Mouse (Mus musculus) ES-E14 (cell line): ENCODE measurements around the gene Gm17018. TPM values are rescaled to one million over a fixed set of nuclear protein-coding genes. Genes with fewer than 3 reads are reported as not detected.

Source experiments
- DNase-seq: peaks from one replicate; pipeline ENCODE4 v3.0.0-alpha.2; 2013; ENCODE audit warnings: low read depth, low spot score
- H3K27ac ChIP-seq: 2 replicates; pipeline ENCODE4 v1.5.1; 2012; ENCODE audit warnings: low read depth, mild to moderate bottlenecking, low read length, moderate library complexity, mixed read lengths; ENCODE audit not compliant: poor library complexity, insufficient read depth, severe bottlenecking
- H3K36me3 ChIP-seq: 2 replicates; pipeline ENCODE4 v1.6.1; 2012; ENCODE audit warnings: mild to moderate bottlenecking, low read length, moderate library complexity, mixed read lengths; ENCODE audit not compliant: control insufficient read depth, poor library complexity, insufficient read depth, severe bottlenecking
- H3K4me1 ChIP-seq, 2 experiments: fragments of 150-350 bp in 1 of 2; sonication (generic) in 1 of 2; 2 replicates each; pipeline ENCODE4 v1.6.1; 2012; ENCODE audit warnings: low read length in 2 of 2, mild to moderate bottlenecking in 1 of 2, mixed read lengths in 1 of 2; ENCODE audit not compliant: control insufficient read depth in 2 of 2, insufficient read depth in 2 of 2, poor library complexity in 1 of 2
- H3K4me3 ChIP-seq, 2 experiments: fragments of 150-350 bp in 1 of 2; sonication (generic) in 1 of 2; 2 replicates each; pipeline ENCODE4 v1.5.1; 2012; ENCODE audit warnings: low read length in 2 of 2, low read depth in 1 of 2, mild to moderate bottlenecking in 1 of 2, mixed read lengths in 1 of 2; ENCODE audit not compliant: insufficient read depth in 1 of 2, poor library complexity in 1 of 2, severe bottlenecking in 1 of 2
- H3K9ac ChIP-seq: 2 replicates; pipeline ENCODE4 v1.6.1; 2012; ENCODE audit warnings: low read depth, mild to moderate bottlenecking, low read length, mixed read lengths; ENCODE audit not compliant: poor library complexity, insufficient read depth, severe bottlenecking
- H3K9me3 ChIP-seq: fragments of 150-350 bp; sonication (generic); 2 replicates; pipeline ENCODE4 v1.6.1; 2012; ENCODE audit warnings: low read depth, mild to moderate bottlenecking, low read length; ENCODE audit not compliant: control insufficient read depth, insufficient read depth
- CHD2 ChIP-seq: IDR thresholded peaks from 2 replicates; pipeline ENCODE4 v1.6.1; 2014; ENCODE audit warnings: mild to moderate bottlenecking, low read depth, low read length, inconsistent platforms
- HCFC1 ChIP-seq: IDR thresholded peaks from 2 replicates; pipeline ENCODE4 v1.6.1; 2012; ENCODE audit warnings: low read length, inconsistent platforms, borderline replicate concordance; ENCODE audit not compliant: insufficient read depth
- MAFK ChIP-seq: IDR thresholded peaks from 2 replicates; pipeline ENCODE4 v1.6.1; 2014; ENCODE audit warnings: mild to moderate bottlenecking, low read depth, low read length, inconsistent platforms; ENCODE audit not compliant: insufficient read depth
- ZC3H11A ChIP-seq: IDR thresholded peaks from 2 replicates; pipeline ENCODE4 v1.6.1; 2012; ENCODE audit warnings: low read depth, mild to moderate bottlenecking, inconsistent platforms, low read length, borderline replicate concordance
- ZNF384 ChIP-seq: IDR thresholded peaks from 2 replicates; pipeline ENCODE4 v1.6.1; 2012; ENCODE audit warnings: low read depth, low read length, inconsistent platforms
- in situ Hi-C, 2 experiments: fragments of 600-800 bp; cut with MboI; formaldehyde crosslinking; loops; one replicate each; pipeline ENCODE4 v1.15.1; 2025; ENCODE audit warnings: low sequenced_read_pairs in 2 of 2, inconsistent platforms in 1 of 2; ENCODE audit not compliant: unreplicated experiment in 2 of 2
- total RNA-seq: library from RNA; depleted of rRNA; stranded (reverse); fragments of 300-350 nt; gene quantifications from 2 replicates; pipeline ENCODE4 v1.2.3, GENCODE M21; 2012

The Gm17018 gene
- total RNA-seq, 1 experiment: 15.0 TPM

DNA sequence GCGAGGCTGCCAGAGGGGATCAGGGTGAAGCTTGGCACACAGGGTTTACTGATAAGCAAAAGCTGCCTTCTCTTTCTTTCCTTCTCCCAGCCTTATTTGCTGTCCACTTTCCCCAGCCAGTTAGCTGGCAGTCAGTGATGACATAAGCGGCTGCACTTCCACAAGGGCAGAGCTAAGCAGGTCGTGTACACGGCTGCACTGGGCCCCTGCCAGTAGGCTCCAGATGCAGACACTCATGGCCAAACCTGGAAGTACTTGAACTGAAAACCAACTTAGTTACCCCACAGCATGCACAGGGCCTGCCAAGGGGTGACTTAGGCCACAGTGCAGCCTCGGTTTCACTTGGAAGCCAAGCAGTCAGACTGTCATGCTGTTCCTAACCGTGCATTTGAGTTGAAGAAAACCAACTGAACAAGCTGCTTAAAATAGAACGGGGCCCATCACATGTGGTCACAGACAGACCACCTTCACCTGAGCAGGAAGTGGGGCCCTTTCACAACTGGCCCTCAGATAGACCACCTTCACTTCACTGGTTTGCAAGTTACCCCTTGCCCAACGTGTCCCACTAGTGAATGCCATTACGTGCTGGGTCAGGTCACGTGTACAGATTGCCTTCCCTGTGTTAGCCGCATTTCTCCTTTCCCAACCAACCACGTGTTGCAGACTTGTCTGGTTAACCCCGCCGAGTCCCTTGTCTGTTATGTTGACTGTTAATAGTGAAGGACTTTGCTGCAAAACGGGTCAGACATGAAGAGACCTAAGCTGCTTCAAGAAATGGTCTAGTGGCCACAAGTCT, 30.0 kb upstream of the Gm17018 start:
- H3K27ac ChIP-seq: no peak overlapping the region

DNA sequence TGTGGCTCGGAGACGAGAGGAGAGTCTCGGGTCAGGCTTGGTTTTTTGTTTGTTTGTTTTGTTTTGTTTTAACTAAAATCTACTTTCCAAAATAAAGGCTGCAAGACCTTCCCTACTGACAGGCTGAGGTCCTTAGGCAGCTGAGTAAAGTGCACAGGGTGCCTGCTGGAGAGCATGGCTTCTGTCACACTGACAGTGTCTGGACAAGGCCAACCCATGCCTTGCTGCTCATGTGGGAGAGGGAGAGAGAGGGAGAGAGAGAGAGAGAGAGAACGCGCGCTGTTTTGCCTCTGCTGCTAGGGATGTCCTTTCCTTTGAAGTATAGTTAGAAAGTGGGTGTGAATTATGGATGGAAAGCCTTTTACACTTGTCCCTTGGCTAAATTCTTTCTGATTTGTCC, 28.9 kb upstream of the Gm17018 start:
- no peak for TF ChIP-seq ZC3H11A
- TF ChIP-seq HCFC1: no peak
- TF ChIP-seq ZNF384: no peak
- no peak for TF ChIP-seq CHD2
- no peak for TF ChIP-seq MAFK
- in situ Hi-C loops: no loop called here
- Histone ChIP-seq H3K4me3 (no peak overlapping the region), H3K9me3 (no peaks in the 10 kb centered on the region), H3K4me1 (peaks cover 0 to 1% of the 10 kb centered on the region in 2 experiments; a peak in 1 of 4 replicates), H3K9ac (no peak overlapping the region), H3K27ac (no peak overlapping the region), H3K36me3 (peaks cover 10% of the 10 kb centered on the region; the same call in 1 of the 2 replicates)
- DNase-seq: no peak

More for the DNA sequence above, 30.0 kb upstream of the Gm17018 start:
- H3K36me3 ChIP-seq: peaks cover 10% of the 10 kb centered on the region; the same call in 1 of the 2 replicates
- no peak overlapping the region for H3K9ac ChIP-seq
- no peak for TF ChIP-seq ZNF384
- TF ChIP-seq HCFC1: no peak
- no peak for TF ChIP-seq MAFK
- TF ChIP-seq CHD2: no peak
- no peak for TF ChIP-seq ZC3H11A
- no peak for DNase-seq
- H3K4me3 ChIP-seq: no peak overlapping the region
- in situ Hi-C loops: no loop called here
- peaks cover 0 to 1% of the 10 kb centered on the region in 2 experiments; a peak in 1 of 4 replicates for H3K4me1 ChIP-seq
- no peaks in the 10 kb centered on the region for H3K9me3 ChIP-seq

DNA sequence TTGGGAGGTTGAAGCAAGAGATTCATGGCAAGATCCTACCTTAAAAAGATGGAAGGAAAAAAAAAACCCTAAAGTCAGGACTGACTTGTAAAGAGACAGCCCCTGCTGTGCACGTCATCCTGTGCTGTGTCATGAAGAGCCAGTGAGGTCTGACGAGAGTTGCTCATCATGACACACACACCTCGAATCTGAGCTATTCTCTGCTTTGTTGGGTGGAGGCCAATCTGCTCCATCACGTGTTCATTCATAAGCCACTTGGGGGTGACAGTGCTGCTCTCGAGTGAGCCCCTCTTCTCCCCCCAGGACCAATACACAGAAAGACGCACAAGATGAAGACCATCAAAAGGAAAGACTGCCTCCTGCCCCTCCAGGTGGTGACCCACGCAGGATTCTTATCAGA, 26.8 kb upstream of the Gm17018 start:
- H3K9ac ChIP-seq: no peak overlapping the region
- no peak overlapping the region for H3K4me3 ChIP-seq
- no peaks in the 10 kb centered on the region for H3K9me3 ChIP-seq
- H3K4me1 ChIP-seq: peaks cover 0 to 3% of the 10 kb centered on the region in 2 experiments; a peak in 1 of 4 replicates
- no peak for DNase-seq
- H3K27ac ChIP-seq: no peak overlapping the region
- H3K36me3 ChIP-seq: peaks cover 3% of the 10 kb centered on the region; the same call in 1 of the 2 replicates
- TF ChIP-seq MAFK (no peak), CHD2 (no peak), ZC3H11A (no peak), ZNF384 (no peak), HCFC1 (no peak)
- in situ Hi-C loops: no loop called here

DNA sequence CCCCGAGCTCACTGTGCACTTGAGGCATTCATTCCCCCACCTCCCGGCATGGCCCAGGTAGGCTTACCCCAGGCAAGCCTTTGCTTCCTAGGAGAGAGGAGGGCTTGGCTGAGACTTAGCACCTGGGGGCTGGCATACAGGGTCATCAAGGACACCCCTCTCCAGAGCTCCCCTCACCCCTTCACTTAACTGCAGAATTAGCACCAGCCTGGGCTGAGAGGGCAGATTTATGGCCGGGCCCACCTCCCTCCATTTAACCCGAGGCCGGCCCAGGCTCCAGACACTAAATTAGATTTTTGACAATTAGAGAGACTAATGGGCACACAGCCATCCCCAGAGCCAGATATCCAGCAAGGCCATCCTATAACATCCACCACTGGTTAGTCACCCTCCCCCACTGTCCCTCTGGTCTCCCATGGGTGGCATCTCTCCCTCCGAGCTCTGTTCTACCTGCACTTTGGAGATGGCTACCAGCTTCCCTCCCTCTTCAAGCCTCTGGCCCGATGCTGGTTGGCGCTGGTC, 25.1 kb upstream of the Gm17018 start:
- no peaks in the 10 kb centered on the region for H3K9me3 ChIP-seq
- H3K36me3 ChIP-seq: no peaks in the 10 kb centered on the region; the same call in 1 of the 2 replicates
- H3K9ac ChIP-seq: no peak overlapping the region
- DNase-seq: no peak
- peaks cover 0 to 3% of the 10 kb centered on the region in 2 experiments; a peak in 1 of 4 replicates for H3K4me1 ChIP-seq
- no peak for TF ChIP-seq ZNF384
- no peak for TF ChIP-seq ZC3H11A
- no peak for TF ChIP-seq HCFC1
- TF ChIP-seq CHD2: no peak
- no peak for TF ChIP-seq MAFK
- H3K4me3 ChIP-seq: no peak overlapping the region
- in situ Hi-C loops: no loop called here
- no peak overlapping the region for H3K27ac ChIP-seq
